Mouse (Mus musculus): ENCODE data around the gene Smo. TPM values are rescaled to one million over a fixed set of nuclear protein-coding genes. Genes with fewer than 3 reads are reported as not detected.

Smo gene
- polyA plus RNA-seq (2014; fragmentation: Nextera tagmentation; extraction: Ambion mirVana): 18.8 and 22.1 TPM in 2 replicates

GRCm38 (mm10) chr6:29735336-29735688 is at the start of gene Smo:
Smo (plus strand) TSS chr6:29735503.
- Histone ChIP-seq H3K27me3 (ENCODE audit: control insufficient read depth, insufficient read depth, low read length) (no peaks in the 10 kb centered on the region), H3K4me2 (ENCODE audit: low read length) (peak within 1 kb of the TSS; percentile 89), H3K36me3 (ENCODE audit: control insufficient read depth, insufficient read depth, low read length) (peaks cover 9% of the 10 kb centered on the region), H3K9ac (ENCODE audit: low read length) (peak within 1 kb of the TSS; percentile 96), H3K4me1 (ENCODE audit: control insufficient read depth in 2 of 2, insufficient read depth in 2 of 2, low read length in 2 of 2) (peaks cover 12% of the 10 kb centered on the region in 2 experiments; a peak in 2 of 4 replicates), H3K4me3 (ENCODE audit: control insufficient read depth in 1 of 2, insufficient read depth in 1 of 2, low read depth in 1 of 2, low read length in 2 of 2) (peak within 1 kb of the TSS; percentile 77 to 96), H3K27ac (replicated peaks in 1 of 2; ENCODE audit: control insufficient read depth in 1 of 2, insufficient read depth in 1 of 2, low read depth in 2 of 2, low read length in 2 of 2) (peak within 1 kb of the TSS; percentile 91 to 96), H3K9me3 (ENCODE audit: control insufficient read depth, low read length) (no peaks in the 10 kb centered on the region)
- WGBS: under 1% methylated on average over 24 of the region's 30 CpGs
- ATAC-seq (ENCODE audit: insufficient number of reproducible peaks, insufficient read depth, low FRiP score, low read depth): peak; percentile 96

GRCm38 (mm10) chr6:29685952-29686351 is 49.4 kb upstream of the Smo start:
- no peak overlapping the region for H3K4me3 ChIP-seq (ENCODE audit: control insufficient read depth in 1 of 2, insufficient read depth in 1 of 2, low read depth in 1 of 2, low read length in 2 of 2)
- 79% methylated on average over 4 of the region's 4 CpGs for WGBS
- H3K9ac ChIP-seq (ENCODE audit: low read length): no peak overlapping the region
- H3K36me3 ChIP-seq (ENCODE audit: control insufficient read depth, insufficient read depth, low read length): no peaks in the 10 kb centered on the region
- no peak overlapping the region for H3K27ac ChIP-seq (replicated peaks in 1 of 2; ENCODE audit: control insufficient read depth in 1 of 2, insufficient read depth in 1 of 2, low read depth in 2 of 2, low read length in 2 of 2)
- H3K4me2 ChIP-seq (ENCODE audit: low read length): no peak overlapping the region
- H3K27me3 ChIP-seq (ENCODE audit: control insufficient read depth, insufficient read depth, low read length): no peaks in the 10 kb centered on the region
- no peaks in the 10 kb centered on the region for H3K9me3 ChIP-seq (ENCODE audit: control insufficient read depth, low read length)
- ATAC-seq (ENCODE audit: insufficient number of reproducible peaks, insufficient read depth, low FRiP score, low read depth): no peak
- H3K4me1 ChIP-seq (ENCODE audit: control insufficient read depth in 2 of 2, insufficient read depth in 2 of 2, low read length in 2 of 2): no peaks in the 10 kb centered on the region

- H3K4me3 ChIP-seq (ENCODE audit: control insufficient read depth in 1 of 2, insufficient read depth in 1 of 2, low read depth in 1 of 2, low read length in 2 of 2): no peak overlapping the region
- peaks cover 18% of the 10 kb centered on the region for H3K27me3 ChIP-seq (ENCODE audit: control insufficient read depth, insufficient read depth, low read length)
- H3K36me3 ChIP-seq (ENCODE audit: control insufficient read depth, insufficient read depth, low read length): no peaks in the 10 kb centered on the region
- H3K4me1 ChIP-seq (ENCODE audit: control insufficient read depth in 2 of 2, insufficient read depth in 2 of 2, low read length in 2 of 2): peaks cover 0 to under 1% of the 10 kb centered on the region in 2 experiments; a peak in 2 of 4 replicates
- H3K9ac ChIP-seq (ENCODE audit: low read length): no peak overlapping the region
- no peak overlapping the region for H3K4me2 ChIP-seq (ENCODE audit: low read length)
- 63% methylated on average over 8 of the region's 8 CpGs for WGBS
- H3K27ac ChIP-seq (replicated peaks in 1 of 2; ENCODE audit: control insufficient read depth in 1 of 2, insufficient read depth in 1 of 2, low read depth in 2 of 2, low read length in 2 of 2): no peak overlapping the region
- no peaks in the 10 kb centered on the region for H3K9me3 ChIP-seq (ENCODE audit: control insufficient read depth, low read length)
- ATAC-seq (ENCODE audit: insufficient number of reproducible peaks, insufficient read depth, low FRiP score, low read depth): no peak
Observed at GRCm38 (mm10) chr6:29689458-29689857, 45.8 kb upstream of the Smo start.

GRCm38 (mm10) chr6:29693953-29694352 is 41.4 kb upstream of the Smo start, which contains the start of gene Tspan33:
Tspan33 (plus strand) TSS chr6:29694222.
- H3K4me3 ChIP-seq (ENCODE audit: control insufficient read depth in 1 of 2, insufficient read depth in 1 of 2, low read depth in 1 of 2, low read length in 2 of 2): peak within 1 kb of the TSS; percentile 70 to 83
- H3K27me3 ChIP-seq (ENCODE audit: control insufficient read depth, insufficient read depth, low read length): peaks cover 21% of the 10 kb centered on the region
- peak within 1 kb of the TSS; percentile 82 for H3K9ac ChIP-seq (ENCODE audit: low read length)
- no peaks in the 10 kb centered on the region for H3K9me3 ChIP-seq (ENCODE audit: control insufficient read depth, low read length)
- under 1% methylated on average over 41 of the region's 41 CpGs for WGBS
- peak within 1 kb of the TSS; percentile 100 for H3K4me2 ChIP-seq (ENCODE audit: low read length)
- ATAC-seq (ENCODE audit: insufficient number of reproducible peaks, insufficient read depth, low FRiP score, low read depth): peak; percentile 91
- no peaks in the 10 kb centered on the region for H3K36me3 ChIP-seq (ENCODE audit: control insufficient read depth, insufficient read depth, low read length)
- peaks cover 2 to 10% of the 10 kb centered on the region in 2 experiments; a peak in 3 of 4 replicates for H3K4me1 ChIP-seq (ENCODE audit: control insufficient read depth in 2 of 2, insufficient read depth in 2 of 2, low read length in 2 of 2)
- no peak within 1 kb of the TSS; a peak in 1 of 4 replicates for H3K27ac ChIP-seq (replicated peaks in 1 of 2; ENCODE audit: control insufficient read depth in 1 of 2, insufficient read depth in 1 of 2, low read depth in 2 of 2, low read length in 2 of 2)

- 6% methylated on average over 35 of the region's 35 CpGs for WGBS
- peaks cover 21% of the 10 kb centered on the region for H3K27me3 ChIP-seq (ENCODE audit: control insufficient read depth, insufficient read depth, low read length)
- no peaks in the 10 kb centered on the region for H3K36me3 ChIP-seq (ENCODE audit: control insufficient read depth, insufficient read depth, low read length)
- no peak for ATAC-seq (ENCODE audit: insufficient number of reproducible peaks, insufficient read depth, low FRiP score, low read depth)
- H3K4me3 ChIP-seq (ENCODE audit: control insufficient read depth in 1 of 2, insufficient read depth in 1 of 2, low read depth in 1 of 2, low read length in 2 of 2): peak overlapping the region; percentile 70 to 83
- peak overlapping the region; percentile 82 for H3K9ac ChIP-seq (ENCODE audit: low read length)
- H3K4me1 ChIP-seq (ENCODE audit: control insufficient read depth in 2 of 2, insufficient read depth in 2 of 2, low read length in 2 of 2): peaks cover 2 to 10% of the 10 kb centered on the region in 2 experiments; a peak in 3 of 4 replicates
- H3K9me3 ChIP-seq (ENCODE audit: control insufficient read depth, low read length): no peaks in the 10 kb centered on the region
- H3K4me2 ChIP-seq (ENCODE audit: low read length): peak overlapping the region; percentile 100
- no peak overlapping the region; a peak in 1 of 4 replicates for H3K27ac ChIP-seq (replicated peaks in 1 of 2; ENCODE audit: control insufficient read depth in 1 of 2, insufficient read depth in 1 of 2, low read depth in 2 of 2, low read length in 2 of 2)
Observed at GRCm38 (mm10) chr6:29694375-29695289, 40.7 kb upstream of the Smo start.

- ATAC-seq (ENCODE audit: insufficient number of reproducible peaks, insufficient read depth, low FRiP score, low read depth): no peak
- WGBS: 60% methylated on average over 3 of the region's 3 CpGs
- Histone ChIP-seq H3K9ac (ENCODE audit: low read length) (no peak overlapping the region), H3K4me2 (ENCODE audit: low read length) (peak overlapping the region; percentile 100), H3K36me3 (ENCODE audit: control insufficient read depth, insufficient read depth, low read length) (no peaks in the 10 kb centered on the region), H3K27ac (replicated peaks in 1 of 2; ENCODE audit: control insufficient read depth in 1 of 2, insufficient read depth in 1 of 2, low read depth in 2 of 2, low read length in 2 of 2) (no peak overlapping the region), H3K4me3 (ENCODE audit: control insufficient read depth in 1 of 2, insufficient read depth in 1 of 2, low read depth in 1 of 2, low read length in 2 of 2) (peak overlapping the region in 1 of 2 experiments; percentile 83; a peak in 1 of 4 replicates), H3K9me3 (ENCODE audit: control insufficient read depth, low read length) (no peaks in the 10 kb centered on the region), H3K4me1 (ENCODE audit: control insufficient read depth in 2 of 2, insufficient read depth in 2 of 2, low read length in 2 of 2) (peaks cover 2 to 10% of the 10 kb centered on the region in 2 experiments; a peak in 3 of 4 replicates), H3K27me3 (ENCODE audit: control insufficient read depth, insufficient read depth, low read length) (peaks cover 21% of the 10 kb centered on the region)
Observed at GRCm38 (mm10) chr6:29695290-29695674, 40.0 kb upstream of the Smo start.

GRCm38 (mm10) chr6:29695975-29696374 is 39.3 kb upstream of the Smo start:
- 77% methylated on average over 7 of the region's 7 CpGs for WGBS
- Histone ChIP-seq H3K36me3 (ENCODE audit: control insufficient read depth, insufficient read depth, low read length) (no peaks in the 10 kb centered on the region), H3K9ac (ENCODE audit: low read length) (no peak overlapping the region), H3K9me3 (ENCODE audit: control insufficient read depth, low read length) (no peaks in the 10 kb centered on the region), H3K27ac (replicated peaks in 1 of 2; ENCODE audit: control insufficient read depth in 1 of 2, insufficient read depth in 1 of 2, low read depth in 2 of 2, low read length in 2 of 2) (no peak overlapping the region), H3K4me1 (ENCODE audit: control insufficient read depth in 2 of 2, insufficient read depth in 2 of 2, low read length in 2 of 2) (peaks cover 2 to 10% of the 10 kb centered on the region in 2 experiments; a peak in 3 of 4 replicates), H3K4me2 (ENCODE audit: low read length) (no peak overlapping the region), H3K4me3 (ENCODE audit: control insufficient read depth in 1 of 2, insufficient read depth in 1 of 2, low read depth in 1 of 2, low read length in 2 of 2) (no peak overlapping the region), H3K27me3 (ENCODE audit: control insufficient read depth, insufficient read depth, low read length) (peaks cover 21% of the 10 kb centered on the region)
- ATAC-seq (ENCODE audit: insufficient number of reproducible peaks, insufficient read depth, low FRiP score, low read depth): no peak
